Mouse (Mus musculus) cortical plate, adult 2 months (tissue): Measurements from ENCODE around the gene Ddx28. TPM values are rescaled to one million over a fixed set of nuclear protein-coding genes. Genes with fewer than 3 reads are reported as not detected.
"Not testable (repeated sequence)": the region's sequence is repeated elsewhere in the genome, so short reads cannot be mapped to it uniquely, and the experiment has no call there.

Experiments
- H3K27ac ChIP-seq: fragments of 200-500 bp; 2 replicates; pipeline ENCODE4 v1.5.1; 2012; ENCODE audit warnings: low read length, control low read depth, inconsistent platforms; ENCODE audit not compliant: insufficient read depth
- H3K4me1 ChIP-seq: fragments of 200-500 bp; 2 replicates; pipeline ENCODE4 v1.6.1; 2011; ENCODE audit warnings: low read length; ENCODE audit not compliant: control insufficient read depth, insufficient read depth
- H3K4me3 ChIP-seq: fragments of 200-500 bp; 2 replicates; pipeline ENCODE4 v1.5.1; 2011; ENCODE audit warnings: mild to moderate bottlenecking, low read length, control low read depth; ENCODE audit not compliant: insufficient read depth
- CTCF ChIP-seq: fragments of 200-500 bp; IDR thresholded peaks from 2 replicates; pipeline ENCODE4 v1.5.1; 2011; ENCODE audit warnings: mild to moderate bottlenecking, control low read depth, low read length; ENCODE audit not compliant: insufficient read depth; ENCODE audit errors: extremely low read depth
- POLR2A ChIP-seq: fragments of 200-500 bp; IDR thresholded peaks from 2 replicates; pipeline ENCODE4 v1.6.1; 2011; ENCODE audit warnings: mild to moderate bottlenecking, low read length, control low read depth; ENCODE audit not compliant: insufficient read depth; ENCODE audit errors: extremely low read depth
- polyA plus RNA-seq: library from polyadenylated mRNA; depleted of rRNA; stranded (reverse); fragments of >200 nt; gene quantifications from 2 replicates; pipeline ENCODE4 v1.2.3, GENCODE M21; 2012

Ddx28 gene
- polyA plus RNA-seq, 1 experiment, result 11.6 TPM

DNA sequence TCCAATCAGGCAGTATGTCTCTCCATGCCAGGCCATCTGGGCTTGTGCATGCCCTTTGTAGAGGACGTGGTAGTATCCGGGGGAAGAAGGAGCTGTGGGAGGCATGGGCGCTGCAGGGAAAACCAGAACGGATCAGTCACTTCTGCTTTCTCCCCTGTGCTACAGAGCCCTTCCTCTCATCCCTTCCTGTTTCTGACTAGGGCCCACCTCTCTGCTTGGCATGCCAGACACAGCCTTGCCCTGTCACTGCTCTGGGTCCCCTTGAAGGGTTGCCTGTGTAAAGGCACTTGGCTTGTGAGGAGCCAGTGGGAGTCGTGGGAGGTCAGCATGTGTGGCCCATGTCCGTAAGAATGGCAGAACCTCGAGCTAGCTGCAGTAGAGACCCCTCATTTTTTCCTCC lies 15.3 kb downstream of the Ddx28 start:
- TF ChIP-seq CTCF, result no peak
- no peak for TF ChIP-seq POLR2A
- Histone ChIP-seq H3K4me3 (no peak overlapping the region), H3K4me1 (no peaks in the 10 kb centered on the region), H3K27ac (no peak overlapping the region)

- H3K4me3 ChIP-seq, result no peak overlapping the region
- no peak for TF ChIP-seq CTCF
- TF ChIP-seq POLR2A, result no peak
- no peak overlapping the region for H3K27ac ChIP-seq
- H3K4me1 ChIP-seq, result no peaks in the 10 kb centered on the region
These were observed 18.5 kb downstream of the Ddx28 start for GRCm38 (mm10) chr8:105993226-105993625.

DNA sequence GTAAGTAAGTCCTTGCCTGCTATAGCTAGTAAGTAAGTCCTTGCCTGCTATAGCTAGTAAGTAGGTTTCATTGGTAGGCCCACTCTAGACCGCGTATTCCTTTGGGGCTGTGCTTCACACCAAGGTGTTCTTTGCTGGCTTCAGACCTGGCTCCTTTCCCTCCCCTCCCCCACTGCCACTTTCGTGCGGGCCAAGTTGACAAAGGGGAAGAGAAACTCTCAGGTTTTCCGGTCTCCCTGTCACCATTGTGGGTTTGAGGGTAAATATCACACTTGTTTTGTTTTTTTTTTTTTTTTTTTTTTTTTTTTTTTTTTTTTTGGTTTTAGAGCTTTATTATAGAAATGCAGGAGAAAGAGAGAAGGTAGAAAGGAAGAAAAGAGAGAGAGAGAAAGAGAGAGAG lies 19.2 kb downstream of the Ddx28 start:
- TF ChIP-seq POLR2A, result no peak
- TF ChIP-seq CTCF, result no peak
- H3K4me3 ChIP-seq, result no peak overlapping the region
- H3K27ac ChIP-seq, result no peak overlapping the region
- no peaks in the 10 kb centered on the region for H3K4me1 ChIP-seq

DNA sequence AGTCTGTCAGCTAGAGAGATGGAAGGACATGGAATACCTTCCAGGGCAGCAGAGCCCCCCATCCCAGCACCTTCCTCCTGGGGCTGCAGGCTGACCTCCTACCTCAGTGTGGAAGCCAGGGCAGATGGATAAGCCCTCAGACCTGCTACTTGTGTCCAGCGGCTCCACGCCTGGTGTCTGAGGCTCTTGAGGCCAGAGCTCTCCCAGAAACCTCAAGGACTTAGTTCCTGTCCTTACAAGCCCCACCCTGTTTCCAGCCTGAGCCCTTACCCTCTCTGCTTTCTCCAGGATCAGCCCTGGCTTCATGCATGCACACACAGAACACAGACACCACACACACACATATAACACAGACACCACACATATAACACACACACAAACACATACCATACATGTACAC lies 20.1 kb downstream of the Ddx28 start:
- TF ChIP-seq POLR2A, result no peak
- TF ChIP-seq CTCF, result no peak
- no peak overlapping the region for H3K4me3 ChIP-seq
- H3K4me1 ChIP-seq, result no peaks in the 10 kb centered on the region
- H3K27ac ChIP-seq, result no peak overlapping the region

DNA sequence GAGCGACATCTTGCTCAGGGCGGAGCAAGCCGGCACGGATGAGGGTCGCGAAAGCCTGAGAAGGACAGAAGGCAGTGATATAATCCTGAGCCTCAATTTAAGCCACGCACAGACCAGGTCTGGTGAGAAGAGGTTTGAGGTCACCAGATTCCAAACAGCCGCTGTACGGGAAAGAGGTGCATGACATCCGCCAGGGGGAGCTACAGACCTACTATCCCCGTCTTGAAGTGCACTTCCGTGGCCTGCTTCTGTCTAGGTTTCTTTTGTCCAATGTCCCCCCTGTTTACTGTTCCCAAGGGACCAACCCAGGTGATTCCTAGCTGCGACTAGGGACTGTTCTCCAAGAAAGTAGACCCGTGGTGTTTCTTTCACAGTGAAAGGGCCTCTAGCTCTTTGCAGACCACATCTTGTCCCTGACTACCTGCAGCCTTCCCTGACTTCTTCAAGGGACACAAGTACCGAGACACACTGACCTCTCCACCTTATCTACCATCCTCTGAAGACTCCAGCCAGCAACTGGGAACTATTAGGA lies 20.8 kb downstream of the Ddx28 start, which contains the start of gene Dus2:
Gene Dus2, plus strand, starts transcription at position 482 of the 532 bp plus-strand sequence.
- TF ChIP-seq CTCF, result peak; percentile 89
- no peak for TF ChIP-seq POLR2A
- no peaks in the 10 kb centered on the region for H3K4me1 ChIP-seq
- H3K27ac ChIP-seq, result no peak within 1 kb of the TSS
- no peak within 1 kb of the TSS for H3K4me3 ChIP-seq

DNA sequence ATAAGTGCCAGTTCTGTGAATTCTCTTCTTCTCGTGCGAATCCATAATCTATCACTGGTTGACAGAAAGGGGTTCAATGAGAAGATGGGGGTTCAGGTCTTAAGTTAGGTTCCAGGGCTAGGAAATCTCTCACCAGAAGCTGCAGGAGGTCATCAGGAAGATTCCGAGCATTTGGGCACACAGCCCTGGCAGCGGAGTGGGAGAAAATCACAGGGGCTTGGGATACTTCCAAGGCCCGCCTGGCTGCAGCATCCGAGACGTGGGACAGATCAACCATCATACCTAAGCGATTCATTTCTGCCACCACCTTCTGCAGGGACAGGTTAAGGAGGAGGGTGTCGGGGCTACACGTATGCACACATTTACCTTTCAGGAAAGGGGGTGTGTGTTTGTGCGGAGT lies 23.1 kb downstream of the Ddx28 start:
- no peak overlapping the region for H3K4me3 ChIP-seq
- no peak for TF ChIP-seq CTCF
- TF ChIP-seq POLR2A, result no peak
- no peaks in the 10 kb centered on the region for H3K4me1 ChIP-seq
- no peak overlapping the region for H3K27ac ChIP-seq

- H3K27ac ChIP-seq, H3K4me3 ChIP-seq, H3K4me1 ChIP-seq: not testable (repeated sequence)
These were observed 28.3 kb downstream of the Ddx28 start for GRCm38 (mm10) chr8:105983406-105983805.

GRCm38 (mm10) chr8:105981146-105981545 lies 30.5 kb downstream of the Ddx28 start:
- Histone ChIP-seq H3K4me1 (no peaks in the 10 kb centered on the region), H3K27ac (no peak overlapping the region), H3K4me3 (no peak overlapping the region)
- no peak for TF ChIP-seq POLR2A
- TF ChIP-seq CTCF, result no peak

GRCm38 (mm10) chr8:105979325-105979724 lies 32.4 kb downstream of the Ddx28 start, which contains the start of gene Dpep3:
Dpep3 (minus strand) TSS chr8:105979429.
- Histone ChIP-seq H3K4me1 (no peaks in the 10 kb centered on the region), H3K27ac (no peak within 1 kb of the TSS), H3K4me3 (no peak within 1 kb of the TSS)
- TF ChIP-seq CTCF (no peak), POLR2A (no peak)

DNA sequence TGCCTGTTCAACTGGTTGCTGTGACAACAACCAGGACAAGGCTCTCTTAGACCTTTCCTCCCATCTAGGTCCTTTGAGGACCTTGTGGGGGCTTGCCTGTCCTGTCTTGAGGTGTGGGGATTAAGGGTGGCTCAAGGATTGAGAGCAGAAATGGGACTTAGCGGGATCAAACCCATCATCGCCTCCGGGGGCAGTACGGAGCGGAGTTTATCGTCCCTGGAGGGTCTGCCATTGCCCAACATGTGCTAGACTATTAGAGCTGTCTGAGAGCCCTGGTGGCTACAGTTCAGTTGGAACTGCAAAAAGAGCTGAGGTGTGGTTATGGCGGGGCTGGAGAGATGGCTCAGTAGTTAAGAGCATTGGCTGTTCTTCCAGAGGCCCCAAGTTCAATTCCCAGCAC lies 36.3 kb downstream of the Ddx28 start:
- no peak overlapping the region for H3K27ac ChIP-seq
- TF ChIP-seq POLR2A, result no peak
- TF ChIP-seq CTCF, result no peak
- H3K4me3 ChIP-seq, result no peak overlapping the region
- H3K4me1 ChIP-seq, result no peaks in the 10 kb centered on the region

- no peaks in the 10 kb centered on the region for H3K4me1 ChIP-seq
- no peak overlapping the region for H3K4me3 ChIP-seq
These were observed 40.5 kb downstream of the Ddx28 start for GRCm38 (mm10) chr8:105971019-105971720.

More at GRCm38 (mm10) chr8:105971019-105971720, 40.5 kb downstream of the Ddx28 start:
- H3K27ac ChIP-seq, result no peak overlapping the region
- TF ChIP-seq CTCF (no peak), POLR2A (no peak)
